Mouse (Mus musculus) splenic B cell, adult 2 months (primary cell): Measurements from ENCODE around the gene Cacna2d3.

Experiments used
- DNase-seq: peaks from one replicate; pipeline ENCODE4 v3.0.0-alpha.2; 2011; ENCODE audit warnings: low read depth, low spot score
- H3K27me3 ChIP-seq: 2 replicates; pipeline ENCODE4 v1.6.1; 2012; ENCODE audit warnings: mild to moderate bottlenecking, low read length, moderate library complexity, mixed read lengths; ENCODE audit not compliant: control insufficient read depth, poor library complexity, insufficient read depth, severe bottlenecking
- H3K36me3 ChIP-seq: 2 replicates; pipeline ENCODE4 v1.6.1; 2012; ENCODE audit warnings: mild to moderate bottlenecking, low read length, moderate library complexity, mixed read lengths; ENCODE audit not compliant: control insufficient read depth, poor library complexity, insufficient read depth, severe bottlenecking

Gene Cacna2d3

GRCm38 (mm10) chr14:29023246-29023645 lies 698.4 kb downstream of the Cacna2d3 start:
- DNase-seq = no peak
- Histone ChIP-seq H3K27me3 (no peaks in the 10 kb centered on the region), H3K36me3 (no peaks in the 10 kb centered on the region)

DNA sequence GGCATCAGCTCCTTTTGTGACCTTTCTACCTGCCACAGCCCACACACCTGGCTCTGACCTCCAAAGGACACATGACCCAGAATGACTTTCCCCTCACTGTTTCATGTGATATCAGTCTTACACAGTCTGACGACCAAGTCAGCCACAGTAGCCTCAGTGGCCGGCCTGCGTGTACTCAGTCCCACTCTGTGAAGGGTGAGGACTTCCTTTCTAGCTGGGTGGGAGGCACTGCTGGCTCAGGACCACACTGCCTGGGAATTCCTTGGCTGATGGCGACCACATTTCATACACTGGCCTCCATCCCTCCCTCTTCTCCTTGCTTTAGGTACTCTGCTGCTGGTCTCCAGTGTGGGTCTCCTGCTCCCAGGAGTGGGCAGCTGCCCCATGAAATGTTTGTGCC lies 700.4 kb downstream of the Cacna2d3 start:
- Histone ChIP-seq H3K27me3 (no peaks in the 10 kb centered on the region), H3K36me3 (no peaks in the 10 kb centered on the region)
- no peak for DNase-seq

GRCm38 (mm10) chr14:29018316-29019000 lies 703.2 kb downstream of the Cacna2d3 start:
- Histone ChIP-seq H3K36me3 (no peaks in the 10 kb centered on the region), H3K27me3 (no peaks in the 10 kb centered on the region)
- no peak for DNase-seq

- Histone ChIP-seq H3K36me3 (no peaks in the 10 kb centered on the region), H3K27me3 (no peaks in the 10 kb centered on the region)
- no peak for DNase-seq
Measured at GRCm38 (mm10) chr14:29017883-29018282, 703.8 kb downstream of the Cacna2d3 start, which contains the start of gene Lrtm1. Lrtm1 (plus strand) TSS chr14:29018208.

GRCm38 (mm10) chr14:29015896-29016295 lies 705.8 kb downstream of the Cacna2d3 start:
- Histone ChIP-seq H3K36me3 (no peaks in the 10 kb centered on the region), H3K27me3 (no peaks in the 10 kb centered on the region)
- no peak for DNase-seq

DNA sequence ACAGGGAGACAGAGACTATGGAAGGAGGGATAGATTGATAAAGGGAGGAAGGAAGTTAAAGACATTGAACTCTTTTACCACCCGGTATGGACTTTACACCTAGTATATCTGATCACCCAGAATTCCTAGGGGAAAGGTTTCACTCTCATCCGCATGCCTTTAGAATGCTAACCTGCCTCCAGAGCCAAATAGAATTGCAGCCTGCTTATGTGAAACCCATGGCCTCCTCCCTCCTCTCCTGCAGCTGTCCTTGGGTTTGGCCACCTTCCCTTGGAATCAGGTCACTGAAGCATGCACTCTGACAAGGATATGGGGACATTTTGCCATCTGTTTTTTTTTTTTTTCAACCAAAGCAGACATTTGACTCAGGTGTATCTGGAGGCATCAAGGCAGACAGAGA lies 707.0 kb downstream of the Cacna2d3 start:
- no peak for DNase-seq
- Histone ChIP-seq H3K36me3 (no peaks in the 10 kb centered on the region), H3K27me3 (no peaks in the 10 kb centered on the region)

GRCm38 (mm10) chr14:29013161-29013560 lies 708.5 kb downstream of the Cacna2d3 start:
- Histone ChIP-seq H3K27me3 (no peaks in the 10 kb centered on the region), H3K36me3 (no peaks in the 10 kb centered on the region)
- DNase-seq = no peak

DNA sequence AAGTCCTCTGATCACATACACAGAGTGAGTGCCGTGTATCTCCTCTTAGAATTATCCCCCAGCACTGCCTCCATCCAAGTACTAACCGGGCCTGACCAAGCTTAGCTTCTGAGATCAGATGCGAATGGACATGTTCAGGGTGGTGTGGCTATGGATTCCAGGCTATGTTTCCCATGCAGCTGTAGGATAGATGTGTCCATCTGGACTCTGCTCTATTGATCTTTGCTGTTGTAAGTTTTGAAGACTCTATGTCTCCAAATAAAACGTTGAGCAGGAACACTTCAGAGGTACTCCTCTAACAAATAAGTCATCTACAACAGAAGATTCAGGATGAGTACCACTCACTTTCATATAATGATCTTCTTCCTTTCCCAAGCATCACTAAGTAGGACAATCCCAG lies 712.0 kb downstream of the Cacna2d3 start:
- no peak for DNase-seq
- Histone ChIP-seq H3K36me3 (no peaks in the 10 kb centered on the region), H3K27me3 (no peaks in the 10 kb centered on the region)

DNA sequence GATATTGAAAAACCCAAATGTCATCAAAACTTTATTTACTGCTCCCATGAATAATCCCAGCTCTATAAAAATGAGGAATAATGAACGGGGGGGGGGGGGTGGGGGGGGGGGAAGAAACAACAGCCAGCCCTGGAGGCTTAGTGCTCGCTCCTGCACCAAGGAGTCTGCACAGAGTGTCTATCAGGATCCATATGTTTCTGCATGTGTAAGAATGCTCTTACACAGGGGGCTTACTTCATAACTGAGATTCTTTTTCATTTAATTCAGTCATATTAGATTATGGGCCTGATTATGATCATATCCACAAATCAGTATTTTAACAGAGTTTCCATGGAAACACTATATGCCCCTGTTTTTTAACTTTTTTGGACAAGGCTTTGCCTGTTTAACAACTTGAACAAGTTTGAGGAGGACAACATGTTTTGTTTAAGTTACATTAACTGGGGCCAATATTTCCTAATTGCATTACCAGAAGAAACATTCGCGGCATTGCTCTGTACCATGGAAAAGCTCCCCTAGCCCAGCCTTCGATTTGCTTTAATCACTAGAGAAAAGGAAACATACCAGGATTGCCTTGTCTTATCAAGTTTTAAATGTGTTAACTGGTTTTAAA lies 716.3 kb downstream of the Cacna2d3 start:
- no peak for DNase-seq
- no peaks in the 10 kb centered on the region for H3K27me3 ChIP-seq
- H3K36me3 ChIP-seq = no peaks in the 10 kb centered on the region

DNA sequence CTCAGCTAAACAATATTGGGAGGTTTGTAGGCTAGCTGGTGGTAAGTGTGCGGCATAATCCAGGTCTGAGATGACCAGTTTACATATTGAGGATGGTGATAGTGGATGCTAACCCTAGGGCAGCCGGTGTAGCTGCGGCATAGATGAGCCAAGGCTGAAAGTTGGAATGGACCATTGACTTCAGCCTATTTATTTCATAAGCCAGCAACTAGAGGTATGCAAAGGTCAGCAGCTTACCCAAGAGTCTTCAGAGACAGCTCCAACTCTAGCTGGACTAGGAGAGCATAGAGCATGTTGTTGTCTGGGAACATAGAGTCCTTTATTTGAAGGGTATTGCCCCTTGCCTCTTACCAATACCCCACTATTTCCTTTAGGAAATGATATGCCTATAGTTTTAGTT lies 725.1 kb downstream of the Cacna2d3 start:
- H3K27me3 ChIP-seq = no peaks in the 10 kb centered on the region
- no peak for DNase-seq
- H3K36me3 ChIP-seq = no peaks in the 10 kb centered on the region

GRCm38 (mm10) chr14:28988211-28988900 lies 733.3 kb downstream of the Cacna2d3 start:
- DNase-seq = no peak
- H3K36me3 ChIP-seq = no peaks in the 10 kb centered on the region
- no peaks in the 10 kb centered on the region for H3K27me3 ChIP-seq

DNA sequence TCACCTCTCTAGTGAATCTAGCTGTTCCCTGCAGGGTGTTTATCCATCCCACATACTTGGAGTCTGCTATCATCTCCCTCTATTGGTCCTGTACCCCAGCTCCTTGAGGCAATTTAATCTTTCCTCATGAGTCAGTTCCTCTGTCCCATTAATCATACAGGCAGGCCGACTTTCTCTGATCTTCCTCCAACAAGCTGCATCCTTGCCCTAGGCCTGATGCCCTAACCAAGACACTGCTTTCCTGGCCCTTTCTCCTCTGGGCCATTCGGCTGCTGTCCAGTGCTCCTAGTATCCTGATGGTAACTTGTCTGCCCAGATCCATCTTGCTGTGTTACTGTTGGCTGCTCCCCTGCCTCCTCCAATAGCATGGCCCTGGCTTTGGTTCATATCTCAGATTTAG lies 737.4 kb downstream of the Cacna2d3 start:
- H3K27me3 ChIP-seq = no peaks in the 10 kb centered on the region
- no peaks in the 10 kb centered on the region for H3K36me3 ChIP-seq
- DNase-seq = no peak

DNA sequence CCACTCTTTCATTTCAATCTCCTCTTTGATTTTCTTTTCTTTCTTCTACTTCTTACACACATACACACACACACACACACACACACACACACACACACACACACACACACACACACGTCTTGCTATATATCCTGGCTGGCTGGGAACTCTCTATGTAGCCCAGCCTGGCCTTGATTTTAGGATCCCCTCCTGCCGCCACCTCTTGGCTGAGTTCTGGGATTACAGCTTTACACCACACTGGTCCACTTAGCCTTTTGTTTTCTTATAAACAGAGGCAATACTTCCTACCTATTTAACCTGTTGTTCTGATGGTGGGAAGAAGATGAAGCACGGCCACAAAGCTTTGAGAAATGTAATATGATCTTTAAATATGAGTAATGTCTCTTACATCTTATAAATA lies 741.2 kb downstream of the Cacna2d3 start:
- DNase-seq = no peak
- Histone ChIP-seq H3K36me3 (no peaks in the 10 kb centered on the region), H3K27me3 (no peaks in the 10 kb centered on the region)

GRCm38 (mm10) chr14:28979230-28979629 lies 742.4 kb downstream of the Cacna2d3 start:
- Histone ChIP-seq H3K27me3 (no peaks in the 10 kb centered on the region), H3K36me3 (no peaks in the 10 kb centered on the region)
- no peak for DNase-seq

- DNase-seq = no peak
- Histone ChIP-seq H3K36me3 (no peaks in the 10 kb centered on the region), H3K27me3 (no peaks in the 10 kb centered on the region)
Measured at GRCm38 (mm10) chr14:28972620-28973019, 749.0 kb downstream of the Cacna2d3 start.
